Mouse (Mus musculus): Measurements from ENCODE around the gene Cdc6.

GRCm38 (mm10) chr11:98939084-98939952 lies 31.7 kb downstream of the Cdc6 start:
- TF ChIP-seq USF1 (IDR thresholded peaks at IDR 0.05; ENCODE audit: low read depth) (no peak), FOSL1 (IDR thresholded peaks at IDR 0.05; ENCODE audit: insufficient read depth, low read length, poor library complexity, severe bottlenecking) (no peak), CTCF (IDR thresholded peaks at IDR 0.05; ENCODE audit: control insufficient read depth, insufficient read depth, insufficient read length) (no peak)
